Mouse (Mus musculus) gastrocnemius, adult 2 months (tissue): ENCODE data around the gene Use1. TPM values are rescaled to one million over a fixed set of nuclear protein-coding genes. Genes with fewer than 3 reads are reported as not detected.

ENCODE experiments used
- DNase-seq: peaks from one replicate; pipeline ENCODE4 v3.0.0; 2022
- H3K27ac ChIP-seq: fragments of 200-600 bp; 2 replicates; pipeline ENCODE4 v1.8.1; 2022; ENCODE audit warnings: mild to moderate bottlenecking
- H3K4me3 ChIP-seq: fragments of 200-600 bp; 2 replicates; pipeline ENCODE4 v1.8.1; 2022; ENCODE audit warnings: mild to moderate bottlenecking, moderate library complexity
- CTCF ChIP-seq: fragments of 200-600 bp; IDR thresholded peaks from 2 replicates; pipeline ENCODE4 v1.8.1; 2022; ENCODE audit warnings: antibody characterized with exemption, mild to moderate bottlenecking, moderate library complexity
- intact Hi-C: fragments of 180-260 bp; cut with DNase I; formaldehyde crosslinking; loops from one replicate; pipeline ENCODE4 v1.15.1; 2025
- total RNA-seq, 2 experiments: library from RNA; stranded (reverse); gene quantifications; 2 replicates each; pipeline ENCODE4 v1.2.3; 2021

Use1 gene
- total RNA-seq, 2 experiments from 2014 or later = 79.7 to 104 TPM

- H3K27ac ChIP-seq = peak overlapping the region; percentile 85
- no peak for TF ChIP-seq CTCF
- no peak for DNase-seq
- intact Hi-C loops = no loop called here
- peak overlapping the region; percentile 83 for H3K4me3 ChIP-seq
Observed at GRCm38 (mm10) chr8:71395071-71395470, 28.4 kb downstream of the Use1 start.

GRCm38 (mm10) chr8:71395629-71396028 lies 29.0 kb downstream of the Use1 start, which contains the start of gene Ushbp1:
TSS of gene Ushbp1 (minus strand) at chr8:71395802.
- peak; percentile 46 for DNase-seq
- Histone ChIP-seq H3K4me3 (peak within 1 kb of the TSS; percentile 83), H3K27ac (peak within 1 kb of the TSS; percentile 85)
- TF ChIP-seq CTCF = no peak
- intact Hi-C loops = no loop called here

GRCm38 (mm10) chr8:71396639-71397305 lies 30.1 kb downstream of the Use1 start, which contains the start of gene Babam1:
TSS of gene Babam1 (plus strand) at chr8:71396861.
- DNase-seq = peak; percentile 94
- TF ChIP-seq CTCF = no peak
- peak within 1 kb of the TSS; percentile 83 for H3K4me3 ChIP-seq
- intact Hi-C loops = no loop called here
- H3K27ac ChIP-seq = peak within 1 kb of the TSS; percentile 85

- no peak for DNase-seq
- TF ChIP-seq CTCF = no peak
- Histone ChIP-seq H3K4me3 (peak overlapping the region; percentile 83), H3K27ac (no peak overlapping the region)
- intact Hi-C loops = no loop called here
Observed at GRCm38 (mm10) chr8:71397701-71398100, 31.1 kb downstream of the Use1 start.

GRCm38 (mm10) chr8:71400826-71401225 lies 34.2 kb downstream of the Use1 start:
- no peak for DNase-seq
- intact Hi-C loops = no loop called here
- Histone ChIP-seq H3K27ac (no peak overlapping the region), H3K4me3 (no peak overlapping the region)
- TF ChIP-seq CTCF = no peak

GRCm38 (mm10) chr8:71401454-71401853 lies 34.8 kb downstream of the Use1 start:
- DNase-seq = no peak
- no peak for TF ChIP-seq CTCF
- no peak overlapping the region for H3K4me3 ChIP-seq
- intact Hi-C loops = no loop called here
- H3K27ac ChIP-seq = no peak overlapping the region

GRCm38 (mm10) chr8:71402446-71402964 lies 35.9 kb downstream of the Use1 start:
- no peak for TF ChIP-seq CTCF
- H3K27ac ChIP-seq = no peak overlapping the region
- DNase-seq = no peak
- intact Hi-C loops = no loop called here
- H3K4me3 ChIP-seq = no peak overlapping the region

- DNase-seq = no peak
- intact Hi-C loops = no loop called here
- Histone ChIP-seq H3K27ac (no peak overlapping the region), H3K4me3 (no peak overlapping the region)
- TF ChIP-seq CTCF = no peak
Observed at GRCm38 (mm10) chr8:71403107-71403885, 36.6 kb downstream of the Use1 start.

GRCm38 (mm10) chr8:71404011-71404410 lies 37.4 kb downstream of the Use1 start:
- H3K27ac ChIP-seq = no peak overlapping the region
- H3K4me3 ChIP-seq = no peak overlapping the region
- DNase-seq = no peak
- intact Hi-C loops = no loop called here
- no peak for TF ChIP-seq CTCF

GRCm38 (mm10) chr8:71404951-71405351 lies 38.3 kb downstream of the Use1 start:
- Histone ChIP-seq H3K4me3 (no peak overlapping the region), H3K27ac (no peak overlapping the region)
- no peak for DNase-seq
- TF ChIP-seq CTCF = no peak
- intact Hi-C loops = loop anchor here (5.0 kb wide), 1 partner anchor 33 kb away; the partner anchor contains the start of gene Ocel1

GRCm38 (mm10) chr8:71405401-71406098 lies 38.9 kb downstream of the Use1 start, which contains the start of gene Ankle1:
TSS of gene Ankle1 (plus strand) at chr8:71406010.
- Histone ChIP-seq H3K27ac (peak within 1 kb of the TSS; percentile 62), H3K4me3 (peak within 1 kb of the TSS; percentile 70)
- intact Hi-C loops = loop anchor here (2.0 to 5.0 kb wide), 2 partner anchors 33 to 65 kb away; partner anchors contain the start of gene Ocel1
- peak; percentile 70 for TF ChIP-seq CTCF
- DNase-seq = peak; percentile 94
